8 mouse cellular contexts compared by ENCODE assay signal in genomic region chr19:38481906-38482305, GRCm38 (mm10). TPM values are rescaled to one million over a fixed set of nuclear protein-coding genes. Genes with fewer than 3 reads are reported as not detected.
DNase-seq lines count a peak whose midpoint lies in the region; ATAC-seq and TF ChIP-seq lines count a peak whose summit lies in the region.
"Had no signal": no experiment of that assay in that cellular context is flagged by ENCODE, and none has a peak within 500 bp of the region (broad histone marks: within the 10 kb centered on the region; RNA-seq: fewer than 3 reads in every experiment).

No protein-coding gene starts in this region.

- ATAC-seq in hindbrain, embryonic 11.5 days (ENCODE audit: low FRiP score) = no peak
- ATAC-seq in midbrain, embryonic 12.5 days (ENCODE audit: low FRiP score, low read depth) = no peak
- ATAC-seq in monocyte, adult 5-6 weeks (replicated peaks; ENCODE audit: insufficient number of reproducible peaks, low FRiP score, low TSS enrichment, poor library complexity, severe bottlenecking) = no peak

- H3K9me3 ChIP-seq in hindbrain, embryonic 11.5 days (ENCODE audit: control insufficient read depth, low read length) = no peaks in the 10 kb centered on the region
- H3K9me3 ChIP-seq in midbrain, embryonic 12.5 days = no peaks in the 10 kb centered on the region

- peak; percentile 50 for DNase-seq in Muller cell, postnatal 12 days (ENCODE audit: inconsistent ontology term)
- peak; percentile 38 for DNase-seq in hindbrain, embryonic 11.5 days (ENCODE audit: low spot score)
- DNase-seq in urinary bladder, adult 18-20 months (ENCODE audit: low spot score in 2 of 2) = no peak
- no peak for DNase-seq in kidney, adult 9 months
- DNase-seq: right cerebral cortex, postnatal 25 days had no signal

- H3K4me3 ChIP-seq in cortical plate, adult 2 months (ENCODE audit: insufficient read depth, low read length) = peak overlapping the region; percentile 23
- peak overlapping the region; percentile 74 for H3K4me3 ChIP-seq in hindbrain, embryonic 11.5 days (ENCODE audit: low read depth, low read length)
- peak overlapping the region; percentile 69 for H3K4me3 ChIP-seq in midbrain, embryonic 12.5 days

- H3K4me2 ChIP-seq in hindbrain, embryonic 11.5 days (replicated peaks; ENCODE audit: low read depth, low read length) = peak overlapping the region; percentile 94
- H3K4me2 ChIP-seq in midbrain, embryonic 12.5 days (replicated peaks) = peak overlapping the region; percentile 99

- peaks cover 2% of the 10 kb centered on the region; the same call in 1 of the 2 replicates for H3K4me1 ChIP-seq in cortical plate, adult 2 months (ENCODE audit: control insufficient read depth, insufficient read depth, low read length)
- H3K4me1 ChIP-seq in hindbrain, embryonic 11.5 days (replicated peaks; ENCODE audit: control insufficient read depth, insufficient read depth, low read length) = peaks cover 11% of the 10 kb centered on the region
- peaks cover 58% of the 10 kb centered on the region for H3K4me1 ChIP-seq in midbrain, embryonic 12.5 days

- no peak for TF ChIP-seq POLR2A in cortical plate, adult 2 months (IDR thresholded peaks at IDR 0.05; ENCODE audit: extremely low read depth, insufficient read depth, low read length)

- no peak for TF ChIP-seq CTCF in cortical plate, adult 2 months (IDR thresholded peaks at IDR 0.05; ENCODE audit: extremely low read depth, insufficient read depth, low read length)

- WGBS in hindbrain, embryonic 11.5 days = 12% methylated on average over 8 of the region's 8 CpGs
- 12% methylated on average over 8 of the region's 8 CpGs for WGBS in midbrain, embryonic 12.5 days

- H3K27ac ChIP-seq in cortical plate, adult 2 months (ENCODE audit: insufficient read depth, low read length) = no peak overlapping the region
- no peak overlapping the region for H3K27ac ChIP-seq in hindbrain, embryonic 11.5 days (ENCODE audit: low read depth, low read length)
- H3K27ac ChIP-seq in midbrain, embryonic 12.5 days (replicated peaks) = no peak overlapping the region

- H3K36me3 ChIP-seq in hindbrain, embryonic 11.5 days (ENCODE audit: control insufficient read depth, insufficient read depth, low read length) = no peaks in the 10 kb centered on the region
- H3K36me3 ChIP-seq in midbrain, embryonic 12.5 days = no peaks in the 10 kb centered on the region

- no peak overlapping the region for H3K9ac ChIP-seq in hindbrain, embryonic 11.5 days (ENCODE audit: low read depth, low read length)
- H3K9ac ChIP-seq in midbrain, embryonic 12.5 days (replicated peaks) = peak overlapping the region; percentile 68; the same call in 1 of the 2 replicates

- peaks cover 6% of the 10 kb centered on the region; the same call in 1 of the 2 replicates for H3K27me3 ChIP-seq in hindbrain, embryonic 11.5 days (ENCODE audit: control insufficient read depth, insufficient read depth, low read length)
- H3K27me3 ChIP-seq in midbrain, embryonic 12.5 days = peaks cover 78% of the 10 kb centered on the region

RNA-seq across cellular contexts. Expression of gene Plce1, which starts 1.0 kb away (rescaled TPM):
- 1.8 and 2.2 TPM in 2 replicates for polyA plus RNA-seq in cortical plate, adult 2 months (2012; rRNA removed)
- polyA plus RNA-seq in hindbrain, embryonic 11.5 days (2014; fragmentation: Nextera tagmentation; extraction: Ambion mirVana) = 6.1 and 6.9 TPM in 2 replicates
- polyA plus RNA-seq in midbrain, embryonic 12.5 days (2016; fragmentation: Nextera tagmentation; extraction: Ambion mirVana) = 5.0 and 6.4 TPM in 2 replicates
- 0.10 TPM in 1 of 3 replicates, not detected in the others for total RNA-seq in monocyte, adult 5-6 weeks (2017)

Comparison
In these comparisons a context has a peak if more than half of its experiments do, and no peak if none do; other contexts are left out.
1. DNase-seq: peak in Muller cell, postnatal 12 days (single experiment) and hindbrain, embryonic 11.5 days (single experiment); none in urinary bladder, adult 18-20 months (0 of 2) and kidney, adult 9 months (single experiment).
2. H3K4me3 ChIP-seq: peak in every context shown above with its lines; median percentile 74 in hindbrain, embryonic 11.5 days; 69 in midbrain, embryonic 12.5 days; 23 in cortical plate, adult 2 months.